Mouse (Mus musculus) CH12.LX (cell line): ENCODE data around the gene Mpzl1. TPM values are rescaled to one million over a fixed set of nuclear protein-coding genes. Genes with fewer than 3 reads are reported as not detected.

ENCODE experiments used
- DNase-seq: peaks from one replicate; pipeline ENCODE4 v3.0.0-alpha.2; 2013; ENCODE audit errors: extremely low read depth
- H3K27ac ChIP-seq: 2 replicates; pipeline ENCODE4 v1.5.1; 2012; ENCODE audit warnings: low read depth, mild to moderate bottlenecking, control low read depth, moderate library complexity; ENCODE audit not compliant: insufficient read depth
- H3K27me3 ChIP-seq: replicated peaks from 2 replicates; pipeline ENCODE3; 2012; ENCODE audit warnings: inconsistent platforms
- H3K36me3 ChIP-seq, 2 experiments: replicated peaks in 1 of 2; 2 replicates each; pipeline versions ENCODE3 to v1.6.1; 2012; ENCODE audit warnings: inconsistent platforms in 1 of 2, low read length in 1 of 2, mild to moderate bottlenecking in 1 of 2, mixed read lengths in 1 of 2, moderate library complexity in 1 of 2; ENCODE audit not compliant: control insufficient read depth in 1 of 2, insufficient read depth in 1 of 2
- H3K4me1 ChIP-seq, 2 experiments: 2 replicates each; pipeline ENCODE4 v1.6.1; 2012; ENCODE audit warnings: inconsistent platforms in 1 of 2, moderate library complexity in 1 of 2; ENCODE audit not compliant: insufficient read depth in 2 of 2, control insufficient read depth in 1 of 2
- H3K4me2 ChIP-seq: 2 replicates; pipeline ENCODE4 v1.6.1; 2012; ENCODE audit warnings: low read depth, mild to moderate bottlenecking, control low read depth; ENCODE audit not compliant: poor library complexity, insufficient read depth, severe bottlenecking
- H3K4me3 ChIP-seq, 3 experiments: fragments of 150-350 bp in 1 of 3; sonication (generic) in 1 of 3; replicated peaks in 1 of 3; 2 replicates each; pipeline versions ENCODE3 to v1.5.1; 2011 to 2012; ENCODE audit warnings: low read depth in 2 of 3, low read length in 2 of 3, mild to moderate bottlenecking in 2 of 3, moderate library complexity in 2 of 3, control low read depth in 1 of 3, improper control_type of control experiment in 1 of 3, inconsistent platforms in 1 of 3, mixed read lengths in 1 of 3; ENCODE audit not compliant: poor library complexity in 1 of 3
- H3K79me2 ChIP-seq: replicated peaks from 2 replicates; pipeline ENCODE4 v1.6.1; 2012; ENCODE audit warnings: mild to moderate bottlenecking, moderate library complexity; ENCODE audit not compliant: control insufficient read depth, poor library complexity, insufficient read depth, severe bottlenecking; ENCODE audit errors: extremely low read depth
- H3K9ac ChIP-seq: 2 replicates; pipeline ENCODE4 v1.6.1; 2012; ENCODE audit warnings: low read depth, mild to moderate bottlenecking, control low read depth, moderate library complexity; ENCODE audit not compliant: insufficient read depth
- H3K9me3 ChIP-seq: replicated peaks from 2 replicates; pipeline ENCODE3; 2012; ENCODE audit warnings: low read length, inconsistent platforms, mixed read lengths
- BHLHE40 ChIP-seq: IDR thresholded peaks from 2 replicates; pipeline ENCODE4 v1.6.1; 2011; ENCODE audit warnings: mild to moderate bottlenecking, low read depth, low read length, improper control_type of control experiment
- CHD1 ChIP-seq: IDR thresholded peaks from 2 replicates; pipeline ENCODE4 v1.6.1; 2012; ENCODE audit warnings: low read depth, low read length, improper control_type of control experiment, inconsistent platforms
- CTCF ChIP-seq, 2 experiments: IDR thresholded peaks in 1 of 2; conservative IDR thresholded peaks in 1 of 2; 2 replicates each; pipeline ENCODE4 v1.5.1; 2011 to 2012; ENCODE audit warnings: low read depth in 2 of 2, low read length in 2 of 2, improper control_type of control experiment in 1 of 2, inconsistent platforms in 1 of 2, mild to moderate bottlenecking in 1 of 2, moderate library complexity in 1 of 2
- ELF1 ChIP-seq: IDR thresholded peaks from 2 replicates; pipeline ENCODE4 v1.6.1; 2014; ENCODE audit warnings: low read depth, mild to moderate bottlenecking, inconsistent platforms, low read length, improper control_type of control experiment
- EP300 ChIP-seq: IDR thresholded peaks from 2 replicates; pipeline ENCODE4 v1.6.1; 2011; ENCODE audit warnings: low read length, improper control_type of control experiment
- JUND ChIP-seq: conservative IDR thresholded peaks from 2 replicates; pipeline ENCODE4 v1.6.1; 2011; ENCODE audit warnings: low read depth, low read length, improper control_type of control experiment
- KAT2A ChIP-seq: IDR thresholded peaks from 2 replicates; pipeline ENCODE4 v1.6.1; 2012; ENCODE audit warnings: low read length, improper control_type of control experiment, inconsistent platforms; ENCODE audit not compliant: insufficient replicate concordance
- MYC ChIP-seq: IDR thresholded peaks from 2 replicates; pipeline ENCODE4 v1.6.1; 2011; ENCODE audit warnings: low read depth, mild to moderate bottlenecking, improper control_type of control experiment, low read length
- PAX5 ChIP-seq: IDR thresholded peaks from 2 replicates; pipeline ENCODE4 v1.6.1; 2012; ENCODE audit warnings: low read length, inconsistent platforms, mixed read lengths
- RCOR1 ChIP-seq: conservative IDR thresholded peaks from 2 replicates; pipeline ENCODE4 v1.6.1; 2012; ENCODE audit warnings: low read depth, mild to moderate bottlenecking, inconsistent platforms, low read length, improper control_type of control experiment
- SMC3 ChIP-seq: IDR thresholded peaks from 2 replicates; pipeline ENCODE4 v1.6.1; 2011; ENCODE audit warnings: low read depth, low read length, improper control_type of control experiment
- TBP ChIP-seq: conservative IDR thresholded peaks from 2 replicates; pipeline ENCODE4 v1.6.1; 2011; ENCODE audit warnings: low read depth, low read length, improper control_type of control experiment
- USF2 ChIP-seq: conservative IDR thresholded peaks from 2 replicates; pipeline ENCODE4 v1.6.1; 2011; ENCODE audit warnings: low read depth, low read length, improper control_type of control experiment
- ZKSCAN1 ChIP-seq: IDR thresholded peaks from 2 replicates; pipeline ENCODE4 v1.6.1; 2012; ENCODE audit warnings: low read depth, inconsistent platforms, low read length, improper control_type of control experiment, borderline replicate concordance
- ZNF384 ChIP-seq: IDR thresholded peaks from 2 replicates; pipeline ENCODE4 v1.6.1; 2012; ENCODE audit warnings: low read depth, low read length, improper control_type of control experiment, inconsistent platforms
- dilution Hi-C: fragments of 300-500 bp; cut with MboI; formaldehyde crosslinking; loops from 2 replicates; pipeline ENCODE4 v1.14.3; 2020; ENCODE audit warnings: low sequenced_read_pairs; ENCODE audit not compliant: extremely low pct_unique_long_range_greater_than_20kb, extremely low pct_ligation_motif_present
- in situ Hi-C: fragments of 300-500 bp; cut with MboI; formaldehyde crosslinking; loops from 3 replicates; pipeline ENCODE4 v1.14.3; 2019; ENCODE audit warnings: low sequenced_read_pairs, low pct_ligation_motif_present, low pct_unique_long_range_greater_than_20kb, mixed read lengths
- polyA plus RNA-seq: library from polyadenylated mRNA; unstranded; fragments of >175 nt; gene quantifications from 2 replicates; pipeline ENCODE4 v1.2.1, GENCODE M21; 2012; ENCODE audit warnings: low read depth; ENCODE audit not compliant: insufficient read length
- total RNA-seq, 2 experiments: library from RNA; depleted of rRNA; stranded (reverse); fragments of 300-350 nt in 1 of 2; fragments of >200 nt in 1 of 2; gene quantifications; 2 replicates each; pipeline ENCODE4 v1.2.3; 2012 to 2014

Gene Mpzl1
- total and polyA plus RNA-seq, 3 experiments, result 2.8 to 6.7 (median 6.5) TPM

DNA sequence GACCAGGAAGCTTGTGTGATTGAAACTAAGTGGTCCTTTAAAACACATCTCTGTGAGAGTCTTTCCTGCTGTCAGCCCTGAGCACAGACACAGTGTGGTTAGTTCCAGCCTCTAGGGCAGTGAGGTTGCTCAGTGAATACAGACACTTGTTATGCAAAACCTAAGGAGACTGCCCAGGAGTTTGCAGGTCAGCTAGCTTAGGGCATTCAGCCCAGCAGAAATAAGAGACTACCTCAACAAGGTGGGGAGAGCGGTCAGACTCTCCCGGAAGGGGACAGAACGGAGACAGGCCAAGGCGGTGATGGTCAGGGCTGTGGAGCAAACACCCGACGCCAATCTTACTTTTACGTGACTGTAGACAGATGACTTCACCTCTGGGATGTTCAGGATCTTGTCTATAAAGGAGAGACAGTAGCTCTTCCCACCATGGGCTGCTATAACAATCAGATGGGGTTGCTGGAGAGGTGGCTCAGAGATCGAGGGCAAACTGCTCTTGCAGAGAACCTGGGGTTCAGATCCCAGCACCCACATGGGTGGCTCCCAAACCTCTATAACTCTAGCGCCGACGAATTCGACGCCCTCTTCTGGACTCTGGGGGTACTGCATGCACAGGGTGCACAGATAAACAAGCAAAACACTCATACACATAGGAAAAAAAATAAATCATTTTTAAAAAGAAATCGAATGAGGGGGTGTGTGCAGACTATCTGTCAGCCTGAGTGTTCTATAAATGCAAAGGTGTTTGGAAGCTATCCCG lies 44.7 kb upstream of the Mpzl1 start:
- in situ Hi-C loops, result no loop called here
- dilution Hi-C loops, result no loop called here
- Histone ChIP-seq H3K9ac (no peak overlapping the region), H3K36me3 (peaks cover 9 to 95% of the 10 kb centered on the region in 2 experiments), H3K27ac (no peak overlapping the region), H3K9me3 (no peaks in the 10 kb centered on the region), H3K79me2 (no peaks in the 10 kb centered on the region; the same call in 1 of the 2 replicates), H3K4me1 (peaks cover 0 to 14% of the 10 kb centered on the region in 2 experiments; a peak in 2 of 4 replicates), H3K4me2 (no peak overlapping the region), H3K27me3 (no peaks in the 10 kb centered on the region), H3K4me3 (no peak overlapping the region)
- TF ChIP-seq PAX5 (no peak), CTCF (conservative IDR thresholded peaks at IDR 0.05 in 1 of 2, IDR thresholded peaks at IDR 0.05 in 1 of 2; ENCODE audit: low read depth in 2 of 2, low read length in 2 of 2) (peak; percentile 32 to 54; a peak in 3 of 4 replicates)
- DNase-seq, result no peak

DNA sequence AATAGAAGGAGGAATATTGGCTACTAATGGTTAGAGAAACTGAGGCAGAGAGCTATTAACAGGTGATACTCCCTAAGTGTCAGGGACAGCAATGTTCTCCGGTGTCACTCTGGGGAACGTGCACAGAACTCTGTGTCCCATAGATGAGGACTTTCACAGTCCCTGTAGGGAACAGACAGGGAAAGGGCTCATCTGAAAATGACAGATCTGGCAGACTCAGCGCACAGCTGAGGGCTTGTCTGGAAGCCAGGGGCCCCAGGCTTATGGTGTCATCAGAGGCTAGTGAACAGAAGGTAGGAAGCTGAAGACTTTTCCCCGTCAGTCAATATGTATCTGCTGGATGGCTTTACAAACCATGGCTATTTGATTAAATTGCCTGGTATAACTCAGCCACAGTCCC lies 43.2 kb upstream of the Mpzl1 start:
- Histone ChIP-seq H3K27ac (no peak overlapping the region), H3K36me3 (peaks cover 8 to 95% of the 10 kb centered on the region in 2 experiments), H3K4me1 (peaks cover 0 to 18% of the 10 kb centered on the region in 2 experiments; a peak in 2 of 4 replicates), H3K4me3 (no peak overlapping the region), H3K9ac (no peak overlapping the region), H3K27me3 (no peaks in the 10 kb centered on the region), H3K9me3 (no peaks in the 10 kb centered on the region), H3K4me2 (no peak overlapping the region), H3K79me2 (no peaks in the 10 kb centered on the region; the same call in 1 of the 2 replicates)
- in situ Hi-C loops (no loop called here), dilution Hi-C loops (no loop called here)
- TF ChIP-seq ELF1 (no peak), CHD1 (no peak), EP300 (no peak), JUND (no peak), USF2 (no peak), ZNF384 (no peak), ZKSCAN1 (no peak), PAX5 (no peak), TBP (no peak), SMC3 (no peak), BHLHE40 (no peak), MYC (no peak), KAT2A (no peak), RCOR1 (no peak)
- DNase-seq, result no peak
